Mouse (Mus musculus) megakaryocyte, embryonic 14.5 days (primary cell): ENCODE measurements around the gene Tpd52l1. TPM values are rescaled to one million over a fixed set of nuclear protein-coding genes. Genes with fewer than 3 reads are reported as not detected.
"Not testable (repeated sequence)": the region's sequence is repeated elsewhere in the genome, so short reads cannot be mapped to it uniquely, and the experiment has no call there.

Experiments
- H3K27me3 ChIP-seq: replicated peaks from 2 replicates; pipeline ENCODE3; 2012; ENCODE audit warnings: inconsistent platforms
- H3K36me3 ChIP-seq: replicated peaks from 2 replicates; pipeline ENCODE3; 2012; ENCODE audit warnings: low read length, inconsistent platforms, mixed read lengths
- H3K4me1 ChIP-seq: 2 replicates; pipeline ENCODE4 v1.6.1; 2012; ENCODE audit warnings: inconsistent platforms
- H3K4me3 ChIP-seq: replicated peaks from 2 replicates; pipeline ENCODE3; 2012; ENCODE audit warnings: moderate library complexity, mild to moderate bottlenecking, inconsistent platforms
- H3K9me3 ChIP-seq: 2 replicates; pipeline ENCODE4 v1.6.1; 2012; ENCODE audit warnings: inconsistent platforms
- FLI1 ChIP-seq: IDR thresholded peaks from 2 replicates; pipeline ENCODE4 v1.6.1; 2012; ENCODE audit warnings: low read length, inconsistent platforms, mixed read lengths
- GATA1 ChIP-seq: IDR thresholded peaks from 3 replicates; pipeline ENCODE4 v1.6.1; 2012; ENCODE audit warnings: mixed read lengths, low read length, inconsistent platforms, borderline replicate concordance
- polyA plus RNA-seq: library from polyadenylated mRNA; stranded (reverse); fragments of >175 nt; gene quantifications from 2 replicates; pipeline ENCODE4 v1.2.3, GENCODE M21; 2012; ENCODE audit warnings: low replicate concordance; ENCODE audit not compliant: insufficient read depth

The Tpd52l1 gene
- polyA plus RNA-seq, 1 experiment = not detected

DNA sequence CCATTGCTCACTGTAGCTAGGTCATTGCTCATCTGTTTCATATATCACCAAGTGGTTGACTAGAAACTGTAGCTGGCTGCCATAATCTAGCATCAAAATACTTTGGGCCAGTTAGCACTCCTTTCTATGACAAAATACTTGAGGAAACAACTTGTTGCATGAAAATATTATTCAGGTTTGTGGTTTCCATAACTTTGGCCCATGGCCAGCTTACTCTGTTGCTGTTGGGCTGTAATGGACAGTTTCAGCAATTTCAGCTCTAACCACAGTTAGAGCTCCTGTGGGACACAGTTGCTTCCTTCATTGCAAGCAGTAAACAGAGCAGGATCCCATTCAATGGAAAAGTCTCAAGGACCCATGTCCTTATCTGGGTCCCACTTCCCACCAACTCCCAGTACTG is 4.3 kb downstream of the Tpd52l1 start:
- Histone ChIP-seq H3K27me3 (peaks cover 19% of the 10 kb centered on the region), H3K4me1 (peaks cover 11% of the 10 kb centered on the region), H3K9me3 (no peaks in the 10 kb centered on the region), H3K4me3 (no peak overlapping the region), H3K36me3 (no peaks in the 10 kb centered on the region)
- TF ChIP-seq GATA1 = no peak
- TF ChIP-seq FLI1 = no peak

DNA sequence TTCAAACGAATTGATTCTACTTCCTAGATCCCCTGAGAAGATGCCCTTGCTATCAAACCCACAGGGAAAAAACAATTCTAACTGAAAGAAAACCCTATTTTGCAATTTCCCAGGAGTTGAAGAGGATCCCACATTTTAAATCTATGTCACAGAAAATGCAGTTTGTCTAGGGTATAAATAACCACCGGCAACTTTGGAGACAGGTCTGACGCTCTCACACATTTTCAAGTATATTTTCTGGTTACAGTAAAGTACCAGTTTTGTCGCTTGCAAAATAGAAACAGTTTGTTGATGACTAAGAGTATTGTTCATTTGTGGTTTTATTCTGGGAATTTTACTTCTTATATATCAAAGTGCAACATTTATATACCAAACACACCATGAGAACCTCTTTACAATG is 9.7 kb downstream of the Tpd52l1 start:
- no peaks in the 10 kb centered on the region for H3K36me3 ChIP-seq
- no peaks in the 10 kb centered on the region for H3K4me1 ChIP-seq
- TF ChIP-seq FLI1 (no peak), GATA1 (no peak)
- H3K9me3 ChIP-seq = no peaks in the 10 kb centered on the region
- no peaks in the 10 kb centered on the region for H3K27me3 ChIP-seq
- H3K4me3 ChIP-seq = no peak overlapping the region

DNA sequence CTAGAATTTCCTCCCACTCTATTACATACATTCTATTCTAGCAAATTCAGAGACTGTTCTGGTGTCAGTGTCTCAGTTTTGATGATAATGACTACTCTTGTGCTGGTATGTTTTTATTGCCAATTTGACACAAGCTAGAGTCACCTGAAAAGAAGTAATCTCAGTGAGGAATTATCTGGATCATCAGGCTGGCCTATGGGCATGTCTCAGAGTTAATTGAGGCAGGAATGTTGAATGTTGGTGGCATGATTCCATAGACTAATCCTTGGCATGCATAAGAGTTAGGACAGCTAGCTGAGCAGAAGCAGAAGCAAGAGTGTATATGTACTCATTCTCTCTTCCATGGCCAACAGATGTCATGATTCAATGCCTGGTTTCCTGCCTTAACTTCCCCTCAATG is 27.8 kb downstream of the Tpd52l1 start:
- Histone ChIP-seq H3K4me1 (no peaks in the 10 kb centered on the region), H3K27me3 (no peaks in the 10 kb centered on the region), H3K9me3 (0 out of 2 replicates have a peak, but pooled peaks cover 3% of the 10 kb centered on the region), H3K4me3 (no peak overlapping the region), H3K36me3 (no peaks in the 10 kb centered on the region)
- no peak for TF ChIP-seq GATA1
- TF ChIP-seq FLI1 = no peak

DNA sequence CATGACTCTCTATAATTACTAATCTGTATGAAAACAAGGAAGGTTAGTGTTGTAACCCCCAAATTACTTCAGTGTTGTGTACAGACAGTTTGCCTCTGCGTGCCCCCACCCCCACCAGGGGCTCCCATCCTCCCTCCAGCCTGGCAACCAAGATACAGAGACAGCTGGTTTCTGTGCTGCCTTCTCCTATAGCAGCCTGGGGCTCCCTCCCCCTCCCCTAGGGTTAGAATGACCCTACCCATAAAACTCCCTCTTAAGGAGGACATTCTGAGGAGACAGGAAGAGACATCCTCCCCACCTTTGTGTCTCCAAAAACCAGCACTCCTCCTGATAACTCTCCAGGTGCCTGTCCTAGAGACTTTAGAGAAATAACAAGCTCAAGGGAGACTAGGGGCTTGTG is 52.8 kb downstream of the Tpd52l1 start:
- no peak for TF ChIP-seq GATA1
- TF ChIP-seq FLI1 = no peak
- H3K4me1 ChIP-seq = no peaks in the 10 kb centered on the region
- no peaks in the 10 kb centered on the region for H3K9me3 ChIP-seq
- no peak overlapping the region for H3K4me3 ChIP-seq
- H3K36me3 ChIP-seq = no peaks in the 10 kb centered on the region
- no peaks in the 10 kb centered on the region for H3K27me3 ChIP-seq

DNA sequence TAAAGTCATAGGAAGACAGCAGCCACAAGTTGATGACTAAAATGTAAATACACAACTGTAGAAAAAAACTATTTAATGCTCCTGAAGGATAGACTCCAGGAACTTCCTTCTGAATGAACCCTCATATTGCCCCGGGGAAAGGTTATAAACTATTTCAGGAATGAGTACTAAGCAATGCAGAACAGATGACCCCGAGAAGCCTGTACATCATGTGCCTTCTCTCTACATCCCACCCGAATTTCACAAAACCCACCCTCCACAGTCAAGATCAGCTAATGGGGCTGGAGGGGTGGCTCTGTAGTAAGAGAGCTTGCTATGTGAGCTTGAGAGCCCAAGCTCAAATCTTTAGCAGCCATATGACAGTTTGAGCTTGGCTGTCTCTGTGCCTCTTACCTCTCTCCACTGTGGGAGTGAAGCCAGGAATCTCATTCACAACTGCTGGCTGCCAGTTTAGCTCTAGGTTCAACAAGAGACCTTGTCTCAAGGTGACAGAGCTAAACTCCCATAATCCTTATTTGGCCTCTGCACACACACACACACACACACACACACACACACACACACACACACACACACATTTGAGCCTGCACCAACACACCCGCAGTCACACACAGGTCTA is 54.9 kb downstream of the Tpd52l1 start:
- Histone ChIP-seq H3K4me3 (no peak overlapping the region), H3K9me3 (no peaks in the 10 kb centered on the region), H3K36me3 (no peaks in the 10 kb centered on the region), H3K4me1 (no peaks in the 10 kb centered on the region), H3K27me3 (no peaks in the 10 kb centered on the region)
- no peak for TF ChIP-seq FLI1
- TF ChIP-seq GATA1 = no peak

DNA sequence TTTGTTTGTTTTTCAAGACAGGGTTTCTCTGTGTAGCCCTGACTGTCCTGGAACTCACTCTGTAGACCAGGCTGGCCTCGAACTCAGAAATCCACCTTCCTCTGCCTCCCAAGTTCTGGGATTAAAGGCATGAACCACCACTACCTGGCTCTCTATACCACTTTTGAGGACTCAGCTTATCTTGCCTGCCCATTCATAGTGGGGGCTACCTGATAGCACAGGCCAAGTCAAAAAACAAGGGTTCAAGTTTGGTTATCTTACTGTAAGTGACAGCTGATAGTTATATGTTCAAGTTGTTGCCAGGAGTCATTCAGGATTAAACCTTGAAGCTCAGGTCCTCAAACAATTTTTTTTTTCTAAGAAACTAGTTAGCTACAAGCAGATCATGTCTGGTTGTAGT is 57.2 kb downstream of the Tpd52l1 start:
- H3K36me3 ChIP-seq, H3K27me3 ChIP-seq, H3K9me3 ChIP-seq, H3K4me1 ChIP-seq, H3K4me3 ChIP-seq: not testable (repeated sequence)

DNA sequence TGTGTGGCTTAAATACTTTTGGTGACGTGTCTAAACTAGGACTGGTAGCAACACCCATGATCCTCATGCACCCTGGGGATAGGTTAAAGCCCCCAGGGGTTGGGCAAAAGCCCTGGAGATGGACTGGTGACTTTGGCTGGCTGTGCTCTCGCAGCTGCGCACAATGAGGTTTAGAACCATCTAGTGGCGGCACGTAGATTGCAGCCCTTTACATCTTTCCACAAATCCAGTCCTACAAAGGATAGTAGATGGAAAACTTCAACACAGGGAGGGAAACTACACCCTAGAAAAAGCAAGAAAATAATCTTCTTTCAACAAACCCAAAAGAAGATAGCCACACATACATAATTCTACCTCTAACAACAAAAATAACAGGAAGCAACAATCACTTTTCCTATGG is 75.6 kb downstream of the Tpd52l1 start:
- H3K4me3 ChIP-seq, H3K27me3 ChIP-seq, H3K9me3 ChIP-seq, H3K4me1 ChIP-seq, H3K36me3 ChIP-seq: not testable (repeated sequence)

DNA sequence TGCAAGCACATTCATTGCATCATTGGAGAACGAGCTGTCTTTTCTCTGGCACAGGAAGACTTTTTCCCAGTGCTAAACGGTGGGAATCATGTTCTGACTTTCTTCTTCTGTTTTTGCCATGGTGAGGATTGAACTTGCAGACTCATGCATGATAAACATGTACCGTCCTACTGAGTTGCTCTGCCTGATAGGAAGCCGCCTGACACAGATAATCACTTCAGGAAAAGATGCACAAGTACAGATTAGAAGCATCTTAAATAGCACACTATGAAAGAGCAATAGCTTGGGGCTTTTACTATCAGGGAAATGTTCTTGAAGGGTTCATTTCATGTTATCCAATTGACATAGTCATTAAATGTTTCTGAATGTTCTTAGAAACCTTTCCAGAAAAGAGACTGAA is 86.0 kb downstream of the Tpd52l1 start:
- H3K27me3 ChIP-seq = no peaks in the 10 kb centered on the region

DNA sequence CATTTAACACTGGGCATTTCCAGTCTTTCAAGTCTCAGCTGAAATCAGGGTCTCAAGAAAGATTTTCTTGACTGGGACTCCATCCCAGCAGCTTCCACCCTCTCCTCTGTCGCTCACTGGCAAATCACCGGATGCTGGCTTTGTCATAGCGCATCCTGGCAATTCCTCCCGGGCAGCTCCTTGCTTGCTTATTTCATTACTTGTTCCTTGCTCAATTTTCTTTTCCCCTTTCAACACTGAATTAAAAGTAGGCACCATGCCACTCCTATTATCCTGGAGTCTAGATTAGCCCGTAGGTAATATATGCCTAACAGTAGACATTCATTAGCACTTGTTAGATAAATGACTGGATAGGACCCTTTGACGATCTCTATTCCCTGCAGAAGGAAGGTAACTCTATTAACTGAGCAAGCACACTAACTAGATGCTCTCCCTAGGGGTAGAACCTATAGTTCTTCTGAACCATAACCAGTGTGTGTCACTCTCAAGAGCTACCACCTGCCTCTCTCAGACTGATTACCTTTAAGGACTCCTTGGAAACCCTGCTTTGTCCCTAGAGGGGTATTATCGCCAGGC is 90.8 kb downstream of the Tpd52l1 start:
- Histone ChIP-seq H3K4me3 (no peak overlapping the region), H3K36me3 (no peaks in the 10 kb centered on the region), H3K4me1 (peaks cover 5% of the 10 kb centered on the region; the same call in 1 of the 2 replicates), H3K27me3 (no peaks in the 10 kb centered on the region), H3K9me3 (no peaks in the 10 kb centered on the region)
- TF ChIP-seq GATA1 (no peak), FLI1 (no peak)

More for the DNA sequence above, 86.0 kb downstream of the Tpd52l1 start:
- TF ChIP-seq GATA1 (no peak), FLI1 (no peak)
- Histone ChIP-seq H3K36me3 (no peaks in the 10 kb centered on the region), H3K4me3 (no peak overlapping the region), H3K9me3 (0 out of 2 replicates have a peak, but pooled peaks cover 5% of the 10 kb centered on the region), H3K4me1 (peaks cover 5% of the 10 kb centered on the region; the same call in 1 of the 2 replicates)

DNA sequence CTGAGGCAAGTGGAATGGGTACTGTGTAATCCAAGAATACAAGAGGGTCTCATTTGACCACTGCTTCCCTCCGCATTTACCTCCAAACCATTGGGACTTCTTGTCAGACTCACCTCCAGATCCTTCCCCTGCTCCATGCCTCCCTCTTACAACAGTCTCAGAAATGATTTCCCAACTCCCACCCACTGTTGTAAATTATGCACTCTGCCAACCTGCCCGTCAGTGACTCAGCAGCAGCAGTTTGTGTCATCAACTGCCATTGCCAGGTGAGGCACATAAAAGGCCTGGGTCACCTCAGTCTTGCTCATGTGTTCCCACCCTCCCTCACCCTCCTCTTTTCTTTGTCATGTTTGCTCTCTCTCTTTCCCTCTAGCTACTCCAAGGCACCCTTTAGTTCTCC is 91.6 kb downstream of the Tpd52l1 start:
- Histone ChIP-seq H3K9me3 (no peaks in the 10 kb centered on the region), H3K4me1 (no peaks in the 10 kb centered on the region), H3K4me3 (no peak overlapping the region), H3K36me3 (no peaks in the 10 kb centered on the region), H3K27me3 (no peaks in the 10 kb centered on the region)
- TF ChIP-seq FLI1 (no peak), GATA1 (no peak)
